Mouse (Mus musculus) telencephalon, adult 2 months (tissue): ENCODE data around the gene Gm20388.

Experiments used
- DNase-seq: peaks from one replicate; pipeline ENCODE4 v3.0.0-alpha.2; 2011; ENCODE audit warnings: low read depth, low spot score

The Gm20388 gene

DNA sequence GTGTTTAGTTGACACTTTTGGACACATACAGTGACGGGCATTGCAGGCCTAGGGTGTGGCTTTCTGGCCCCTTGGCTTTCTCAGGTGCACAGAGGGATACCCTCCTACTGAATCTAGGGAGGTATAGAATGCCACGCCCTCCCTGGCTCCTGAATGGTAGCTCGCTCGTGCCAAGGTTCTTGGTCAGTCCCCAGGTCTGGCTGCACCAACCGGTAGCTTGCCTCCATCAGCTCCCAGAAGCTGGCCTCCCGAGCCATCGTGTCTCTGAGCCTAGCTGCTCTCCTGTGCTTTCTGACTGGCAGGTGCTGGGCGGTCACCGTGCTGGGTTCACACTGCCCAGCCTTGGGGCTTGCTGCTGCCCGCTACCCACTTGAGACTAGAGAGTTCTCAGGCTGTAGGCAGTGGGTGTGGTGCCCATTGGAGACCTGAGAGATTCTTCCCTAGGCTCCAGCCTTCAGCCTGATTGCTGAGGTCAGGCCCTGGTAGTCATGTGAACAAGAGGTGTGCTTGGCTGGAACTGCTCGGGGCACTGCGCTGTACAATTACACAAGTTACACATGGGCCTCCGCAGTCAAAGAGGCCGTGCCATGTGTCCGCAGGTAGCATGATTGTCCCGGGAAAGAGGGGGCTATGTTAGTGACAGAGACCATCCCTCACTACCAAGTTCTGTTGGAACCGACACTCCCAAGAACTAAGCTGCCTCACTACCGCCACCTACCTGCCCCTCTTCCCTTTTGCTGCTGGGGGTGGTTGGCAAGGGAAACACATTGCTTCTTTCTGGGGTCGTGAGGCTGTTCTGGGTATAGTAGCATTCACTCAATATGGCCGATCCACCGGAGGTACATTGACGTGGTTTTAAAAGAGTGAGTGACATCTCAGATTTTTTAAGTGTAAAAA lies 651.1 kb downstream of the Gm20388 start:
- DNase-seq = no peak

DNA sequence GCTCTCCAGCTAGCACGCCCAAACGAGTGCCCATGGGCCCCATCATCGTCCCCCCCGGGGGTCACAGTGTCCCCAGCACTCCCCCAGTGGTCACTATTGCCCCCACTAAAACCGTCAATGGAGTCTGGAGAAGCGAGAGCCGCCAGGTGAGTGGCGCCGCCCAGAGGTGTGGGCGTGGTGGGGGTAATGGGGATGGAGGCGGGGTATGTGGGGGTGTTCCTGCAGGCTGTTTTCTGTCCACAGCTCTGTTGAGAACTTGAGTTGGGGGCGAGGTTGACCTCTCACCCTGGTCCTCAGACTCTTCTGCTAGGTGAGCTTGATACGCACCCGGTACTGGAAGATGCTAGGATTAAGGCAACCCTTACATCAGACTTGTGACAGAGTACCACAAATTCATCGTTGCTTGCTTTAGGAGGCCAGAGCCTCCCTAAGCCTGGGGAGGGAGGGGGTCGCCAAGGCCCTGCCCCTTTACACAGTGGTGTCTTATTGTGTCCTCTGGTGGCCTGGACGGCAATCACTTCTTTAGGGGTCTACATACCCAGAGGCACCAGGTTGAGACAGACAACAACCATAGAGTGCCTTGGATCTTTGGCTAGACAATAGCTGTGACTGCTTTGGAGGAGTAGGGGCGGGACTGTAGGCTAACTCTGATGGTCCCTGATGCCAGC lies 652.2 kb downstream of the Gm20388 start:
- no peak for DNase-seq

DNA sequence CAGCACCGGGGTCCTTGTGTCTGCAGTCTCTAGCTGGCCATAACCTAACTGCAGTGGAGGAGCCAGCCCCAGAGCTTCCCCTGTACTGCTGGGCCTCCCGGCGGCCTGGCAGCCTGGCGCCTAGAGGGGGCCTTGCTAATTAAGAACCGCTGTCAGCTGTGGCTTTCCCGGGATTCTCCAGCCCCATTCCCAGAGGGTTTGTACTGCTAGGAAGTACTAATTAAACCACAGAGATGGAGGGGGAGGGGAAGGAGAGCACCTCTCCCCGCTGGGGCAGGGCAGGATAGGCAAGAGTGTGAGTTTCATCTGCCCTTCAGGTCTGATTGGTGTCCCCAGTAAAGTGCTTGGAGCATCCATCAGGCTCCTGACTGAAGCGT lies 652.7 kb downstream of the Gm20388 start:
- DNase-seq = no peak

DNA sequence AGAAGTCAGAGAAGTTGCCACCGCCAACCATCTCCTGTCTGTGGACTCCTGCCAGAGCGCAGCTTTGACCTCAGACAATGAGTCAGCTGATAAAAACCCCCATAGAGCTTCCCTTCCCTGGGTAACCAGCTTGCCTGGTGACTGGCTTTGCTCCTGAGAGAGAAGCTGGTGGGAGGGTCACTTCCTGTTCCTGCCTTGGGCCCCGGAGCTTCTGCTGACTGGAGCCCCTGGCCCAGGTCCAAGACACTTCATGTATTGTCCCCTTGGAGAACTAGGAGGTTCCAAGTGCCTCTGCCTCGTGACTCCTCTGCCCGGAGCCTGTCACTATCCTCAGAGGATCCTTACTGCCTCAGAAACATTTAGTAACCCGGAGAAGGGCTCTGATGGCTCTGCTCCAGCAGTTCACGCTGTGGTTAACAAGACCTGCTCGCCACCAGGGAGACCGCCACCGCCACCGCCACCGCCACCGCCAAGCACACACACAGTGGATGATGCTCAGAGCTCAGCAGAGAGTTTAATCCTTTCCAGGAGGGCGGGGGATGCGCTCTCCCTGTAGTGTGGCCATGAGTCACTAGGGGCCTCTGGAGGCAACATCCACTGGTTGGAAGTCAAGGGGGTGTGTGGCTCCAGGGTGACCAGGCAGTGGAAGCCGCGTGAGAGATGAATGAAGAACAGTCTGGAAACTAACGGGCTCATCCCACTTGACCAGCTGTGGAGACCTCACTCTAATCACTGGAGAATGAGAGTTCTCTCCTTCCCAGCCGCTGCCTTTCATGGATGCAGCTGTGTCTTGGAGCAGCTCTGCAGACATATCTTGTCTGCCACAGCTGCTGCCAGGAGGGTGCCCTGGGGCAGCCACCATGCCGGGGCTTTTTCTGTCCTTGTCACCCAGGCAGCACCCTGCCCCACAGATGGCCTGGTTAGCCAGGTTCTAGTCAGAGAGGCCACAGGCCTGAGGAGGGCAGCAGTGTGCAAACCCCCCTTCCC lies 653.5 kb downstream of the Gm20388 start:
- peak; percentile 70 for DNase-seq

DNA sequence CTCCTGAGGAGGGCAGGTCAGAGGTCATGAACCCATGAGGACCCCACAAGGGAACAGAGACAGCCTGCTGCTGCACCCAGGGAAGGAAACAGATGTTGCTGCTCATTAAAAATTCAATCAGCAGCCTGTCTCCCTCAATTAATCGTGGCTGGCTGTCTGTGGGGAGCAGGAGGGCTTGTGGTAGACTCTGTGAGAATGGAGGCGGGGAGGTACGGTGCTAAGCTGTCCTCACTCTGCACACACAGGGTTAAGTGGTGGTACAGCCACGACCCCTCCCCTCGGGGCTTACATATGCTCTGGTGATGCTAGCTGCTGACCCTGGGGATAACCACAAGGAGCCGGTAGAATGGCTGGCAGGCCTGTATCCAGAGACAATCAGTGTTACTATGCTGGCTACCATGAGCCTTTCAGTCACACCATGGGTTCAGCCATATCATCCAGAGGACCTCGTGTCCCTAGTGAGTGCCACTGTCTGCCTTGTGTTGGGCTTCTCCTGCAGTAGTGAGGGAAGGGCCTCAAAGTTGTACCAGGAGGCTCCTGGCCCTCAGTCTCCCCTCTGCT lies 654.6 kb downstream of the Gm20388 start:
- no peak for DNase-seq

DNA sequence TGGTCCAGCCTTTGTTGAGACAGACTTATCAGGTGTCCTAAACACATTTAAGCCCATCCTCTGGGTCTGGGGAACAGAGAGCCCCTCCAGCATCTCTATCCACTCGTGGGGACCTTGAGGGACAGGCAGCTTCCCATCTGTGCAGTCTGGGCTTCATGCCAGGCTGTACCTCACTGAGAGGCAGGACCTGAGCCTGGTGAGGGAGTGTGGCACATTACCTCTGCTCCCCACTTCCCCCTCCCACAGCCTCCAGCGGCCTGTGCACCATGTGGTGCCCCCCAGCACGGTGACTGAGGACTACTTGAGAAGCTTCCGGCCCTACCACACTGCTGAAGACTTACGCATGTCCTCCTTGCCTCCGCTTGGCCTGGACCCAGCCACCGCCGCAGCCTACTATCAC lies 656.0 kb downstream of the Gm20388 start:
- DNase-seq = no peak

DNA sequence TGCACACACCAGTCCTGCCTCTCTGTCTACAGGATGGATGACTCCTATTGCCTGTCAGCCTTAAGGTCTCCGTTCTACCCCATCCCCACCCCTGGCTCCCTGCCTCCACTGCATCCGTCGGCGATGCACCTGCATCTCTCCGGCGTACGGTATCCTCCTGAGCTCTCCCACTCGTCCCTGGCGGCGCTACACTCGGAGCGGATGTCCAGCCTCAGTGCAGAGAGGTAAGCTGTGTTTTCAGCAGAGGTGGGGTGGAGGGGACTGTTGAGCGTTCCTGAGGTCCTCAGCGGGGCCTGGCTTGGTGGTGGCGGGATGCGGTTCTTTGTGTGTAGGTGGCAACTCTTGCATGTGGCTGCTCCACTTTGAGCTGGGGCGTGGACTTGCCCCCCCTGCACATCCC lies 657.1 kb downstream of the Gm20388 start:
- DNase-seq = no peak

DNA sequence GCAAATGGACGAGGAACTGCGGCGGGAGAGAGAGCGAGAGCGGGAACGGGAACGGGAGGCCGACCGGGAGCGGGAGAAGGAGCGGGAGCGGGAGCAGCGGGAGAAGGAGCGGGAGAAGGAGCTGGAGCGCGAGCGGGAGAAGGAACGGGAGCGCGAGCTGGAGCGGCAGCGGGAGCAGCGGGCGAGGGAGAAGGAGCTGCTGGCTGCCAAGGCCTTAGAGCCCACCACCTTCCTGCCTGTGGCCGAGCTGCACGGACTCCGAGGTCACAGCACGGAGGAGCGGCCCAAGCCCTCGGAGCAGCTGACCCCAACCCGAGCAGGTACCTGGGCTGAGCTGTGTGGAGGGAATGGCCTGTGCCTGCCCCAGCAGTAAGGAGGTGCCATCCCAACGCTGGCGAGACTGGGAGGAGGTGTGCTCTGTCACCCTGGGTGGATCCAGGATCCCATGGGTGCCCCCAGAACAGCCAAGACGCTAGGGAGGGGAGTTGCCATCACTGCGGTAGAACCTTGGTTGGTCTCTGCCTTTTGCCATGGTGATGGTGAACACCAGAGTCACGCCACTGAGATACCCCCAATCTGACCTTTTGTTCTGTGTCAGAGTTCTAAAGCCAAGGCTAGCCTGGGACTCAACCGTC lies 657.6 kb downstream of the Gm20388 start:
- no peak for DNase-seq

DNA sequence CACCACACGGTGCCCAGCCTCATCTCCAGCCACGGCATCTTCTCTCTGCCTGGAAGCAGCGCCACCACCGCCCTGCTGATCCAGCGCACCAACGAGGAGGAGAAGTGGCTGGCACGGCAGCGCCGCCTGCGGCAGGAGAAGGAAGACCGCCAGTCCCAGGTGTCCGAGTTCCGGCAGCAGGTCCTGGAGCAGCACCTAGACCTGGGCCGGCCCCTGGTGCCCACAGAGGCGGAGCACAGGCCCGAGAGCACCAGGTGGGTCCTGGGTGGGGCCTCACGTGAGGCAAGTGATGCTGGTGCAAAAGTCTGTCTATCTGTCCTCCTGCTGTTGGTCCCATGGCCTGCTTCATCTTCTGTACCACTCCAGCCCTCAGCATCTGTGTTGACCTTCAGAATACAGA lies 658.5 kb downstream of the Gm20388 start:
- DNase-seq = no peak

DNA sequence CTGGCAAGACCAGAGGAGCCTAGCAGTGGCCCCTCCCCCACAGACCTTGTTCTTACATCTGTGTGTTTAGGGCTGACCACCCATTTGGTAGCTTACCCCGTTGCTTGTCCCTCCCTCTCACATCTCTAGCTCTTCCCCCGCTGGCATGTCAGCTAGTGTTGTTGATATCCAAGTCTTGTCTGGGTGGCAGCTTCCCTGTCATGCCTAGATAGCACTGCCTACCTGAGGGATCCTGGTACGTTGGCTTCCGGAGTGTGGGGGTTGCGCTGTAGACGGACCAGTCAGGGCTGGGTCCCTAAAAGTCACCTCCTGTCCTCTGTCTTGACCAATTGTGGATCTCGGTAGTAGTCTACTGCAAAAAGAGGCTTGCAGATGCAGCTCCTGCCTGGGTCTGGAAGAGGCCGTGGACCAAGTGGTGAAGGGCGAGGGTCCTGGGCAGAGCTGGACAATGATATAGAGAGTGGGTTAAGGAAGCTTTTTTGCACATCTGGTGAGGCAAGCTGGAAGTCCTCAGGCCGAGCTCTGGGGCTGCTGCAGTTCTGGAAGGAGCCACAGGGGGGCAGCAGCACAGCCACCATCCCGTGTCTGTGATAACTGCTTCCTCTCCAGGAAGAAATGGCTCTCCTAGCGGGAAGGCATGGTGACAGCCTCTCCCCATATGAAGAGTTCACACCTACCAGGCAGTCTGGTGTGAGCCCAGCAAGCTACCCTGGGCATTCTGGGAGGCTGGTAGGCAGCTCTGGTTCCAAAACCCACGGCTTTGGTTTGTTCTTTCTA lies 659.5 kb downstream of the Gm20388 start:
- DNase-seq = no peak

DNA sequence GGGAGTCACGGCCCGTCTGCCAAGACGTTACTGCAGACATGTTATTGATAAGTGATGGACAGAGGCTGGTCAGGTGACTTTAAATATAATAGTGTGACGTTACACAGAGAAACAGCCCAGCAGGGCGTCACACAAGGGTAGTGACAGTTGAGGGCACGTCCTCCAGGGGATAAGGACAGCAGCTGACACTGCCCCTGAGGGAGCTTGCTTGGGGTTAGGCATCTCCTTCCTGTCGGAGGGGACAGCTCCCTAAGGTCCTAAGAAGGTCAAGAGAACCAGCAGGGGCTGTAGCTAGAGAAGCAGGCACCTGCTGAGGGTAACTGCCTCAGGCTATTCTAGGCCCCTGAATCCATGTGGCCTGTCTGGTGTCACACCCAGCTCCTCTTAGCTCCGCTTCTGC lies 660.9 kb downstream of the Gm20388 start:
- no peak for DNase-seq

DNA sequence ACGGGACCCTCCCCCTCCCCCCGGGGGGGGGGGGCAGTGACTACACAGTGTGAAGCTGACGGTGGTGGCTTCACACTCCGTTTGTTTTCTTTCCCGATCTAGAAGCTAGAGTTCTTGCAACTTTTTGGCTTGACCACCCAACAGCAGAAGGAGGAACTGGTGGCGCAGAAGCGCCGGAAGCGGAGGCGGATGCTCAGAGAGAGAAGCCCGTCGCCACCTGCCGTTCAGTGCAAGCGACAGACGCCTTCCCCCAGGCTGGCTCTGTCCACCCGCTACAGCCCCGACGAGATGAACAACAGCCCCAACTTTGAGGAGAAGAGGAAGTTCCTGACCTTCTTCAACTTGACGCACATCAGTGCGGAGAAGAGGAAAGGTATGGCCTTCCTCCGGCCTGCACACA lies 661.9 kb downstream of the Gm20388 start:
- DNase-seq = peak; percentile 71

DNA sequence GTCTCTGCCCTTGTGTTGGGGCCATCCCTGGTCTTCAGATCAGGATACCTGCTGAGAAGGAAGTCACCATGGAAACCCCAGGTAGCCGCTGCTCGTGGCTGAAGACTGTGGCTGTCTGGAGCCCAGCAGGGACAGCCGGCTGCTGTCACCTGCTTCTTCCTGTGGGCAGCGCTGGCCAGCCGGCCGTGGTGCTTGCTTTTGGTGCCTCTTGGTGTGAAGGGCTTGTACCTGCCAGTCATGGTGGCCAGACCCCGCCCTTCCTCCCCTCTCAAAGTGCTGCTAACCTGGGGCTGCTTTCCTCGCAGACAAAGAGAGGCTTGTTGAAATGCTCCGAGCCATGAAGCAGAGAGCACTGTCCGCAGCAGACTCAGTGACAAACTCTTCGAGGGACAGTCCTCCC lies 663.2 kb downstream of the Gm20388 start:
- no peak for DNase-seq

DNA sequence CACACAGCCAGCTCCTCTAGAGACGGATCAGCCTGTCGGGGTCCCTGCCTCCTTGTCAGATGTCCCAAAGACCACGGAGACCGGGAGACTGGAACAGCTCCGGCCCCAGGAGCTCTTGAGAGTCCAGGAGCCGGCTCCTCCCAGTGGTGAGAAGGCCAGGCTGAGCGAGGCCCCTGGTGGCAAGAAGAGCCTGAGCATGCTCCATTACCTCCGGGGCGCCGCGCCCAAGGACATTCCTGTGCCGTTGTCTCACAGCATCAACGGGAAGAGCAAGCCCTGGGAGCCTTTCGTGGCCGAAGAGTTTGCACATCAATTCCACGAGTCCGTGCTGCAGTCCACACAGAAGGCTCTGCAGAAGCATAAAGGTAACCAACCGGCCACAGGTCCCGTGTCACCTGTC lies 664.3 kb downstream of the Gm20388 start:
- no peak for DNase-seq

DNA sequence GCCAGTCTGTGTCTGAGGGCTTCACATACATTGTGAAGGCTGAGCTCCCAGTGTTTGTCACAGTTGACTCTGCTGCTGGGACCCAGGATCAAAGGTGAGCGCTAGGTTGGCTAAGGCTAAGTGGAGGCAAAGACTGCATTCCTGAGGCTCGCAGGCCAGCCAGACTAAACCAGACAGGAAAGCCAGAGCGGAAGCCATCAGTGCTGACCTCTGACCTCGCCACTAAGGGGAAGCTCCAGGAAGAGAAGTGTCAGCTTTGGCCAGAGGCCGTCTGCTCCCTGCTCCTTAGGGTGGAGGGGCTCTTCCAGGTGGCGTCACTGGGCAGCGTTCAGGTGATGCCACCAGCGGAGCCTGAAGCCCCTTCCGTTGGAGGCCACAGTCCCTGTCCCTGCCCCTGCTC lies 665.2 kb downstream of the Gm20388 start:
- no peak for DNase-seq

DNA sequence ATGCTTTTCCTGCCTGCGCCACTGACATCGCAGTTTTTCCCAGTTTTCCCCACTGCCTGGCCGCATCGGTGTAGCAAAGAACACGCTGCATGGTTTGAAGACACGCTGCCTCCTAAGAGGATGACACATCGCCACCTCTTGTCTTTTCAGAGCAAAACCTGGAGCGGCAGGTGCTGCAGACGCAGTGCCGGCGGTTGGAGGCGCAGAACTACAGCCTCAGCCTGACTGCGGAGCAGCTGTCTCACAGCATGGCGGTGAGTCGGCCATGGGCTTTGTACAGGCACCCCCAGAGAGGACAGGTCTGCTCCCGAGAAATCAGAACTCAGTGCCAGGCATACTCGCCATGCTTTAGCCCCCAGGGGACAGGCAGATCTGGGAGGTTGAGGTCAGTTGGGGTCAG lies 667.2 kb downstream of the Gm20388 start:
- no peak for DNase-seq

DNA sequence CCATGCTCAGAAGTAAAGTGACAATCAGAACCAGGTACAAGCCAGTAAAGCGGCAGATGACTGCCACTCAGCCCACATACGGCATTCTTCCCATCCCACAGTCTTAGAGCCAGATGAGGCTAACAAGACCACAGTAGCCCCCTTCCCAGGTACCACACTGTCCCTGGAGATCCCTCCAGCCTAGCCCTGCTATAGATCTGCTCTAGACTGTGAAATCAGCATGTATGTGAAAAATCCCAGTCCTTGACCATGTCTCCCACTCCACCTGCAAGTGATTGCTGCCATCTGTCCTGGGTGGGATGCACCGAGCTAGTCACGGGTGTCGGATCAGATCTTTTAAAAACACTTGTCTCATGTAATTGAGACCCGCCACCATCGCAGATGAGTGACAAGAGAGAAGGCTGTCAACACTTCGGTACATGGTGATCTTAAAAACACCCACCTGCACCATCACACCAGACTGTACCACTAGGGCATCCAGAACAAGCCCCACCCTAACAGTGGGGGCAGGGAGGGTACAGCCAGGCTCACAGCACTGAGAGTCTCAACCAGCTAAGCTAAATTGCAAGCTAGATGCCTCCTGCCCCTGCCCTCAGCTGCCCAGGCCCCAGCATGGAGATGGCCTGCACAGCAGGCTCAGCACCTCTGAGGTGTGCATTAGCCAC lies 669.8 kb downstream of the Gm20388 start:
- no peak for DNase-seq

DNA sequence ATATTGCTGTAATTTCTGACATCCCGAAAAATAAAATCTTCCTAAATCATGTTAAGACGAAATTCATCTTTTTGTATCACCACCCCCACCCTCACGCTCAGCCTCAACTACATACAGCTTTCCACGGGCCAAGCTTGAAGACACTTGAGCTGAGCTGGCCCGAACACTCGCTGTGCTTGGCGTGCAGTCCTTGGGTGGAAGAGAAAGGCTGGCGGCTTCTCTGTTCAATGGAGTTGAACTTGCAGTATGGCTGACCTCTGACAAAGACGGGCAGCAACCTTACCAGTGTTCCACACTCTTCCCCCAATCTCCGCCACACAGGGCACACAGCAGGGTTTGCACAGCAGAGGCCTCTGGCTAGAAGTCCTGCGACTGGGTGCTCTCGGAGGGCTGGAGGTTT lies 670.7 kb downstream of the Gm20388 start:
- no peak for DNase-seq

DNA sequence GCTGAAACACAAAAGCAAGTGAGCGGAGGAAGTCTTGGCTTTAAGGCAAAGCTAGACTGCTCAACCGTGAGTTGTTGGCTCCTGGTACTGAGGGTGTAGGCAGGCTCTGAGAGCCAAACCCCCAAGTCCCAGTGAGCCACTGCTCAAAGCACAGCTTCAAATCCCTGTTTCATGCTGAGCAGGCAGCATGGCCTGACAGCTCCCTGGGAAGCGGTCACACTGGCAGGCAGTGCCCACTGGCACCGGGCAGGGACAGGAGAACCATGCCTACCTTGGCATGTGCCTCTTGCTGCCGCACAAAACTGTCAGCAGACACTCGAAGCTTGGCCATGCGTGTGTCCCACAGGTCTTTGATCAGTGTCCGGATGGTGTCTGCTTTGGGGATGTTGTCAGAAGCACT lies 671.2 kb downstream of the Gm20388 start:
- DNase-seq = no peak

DNA sequence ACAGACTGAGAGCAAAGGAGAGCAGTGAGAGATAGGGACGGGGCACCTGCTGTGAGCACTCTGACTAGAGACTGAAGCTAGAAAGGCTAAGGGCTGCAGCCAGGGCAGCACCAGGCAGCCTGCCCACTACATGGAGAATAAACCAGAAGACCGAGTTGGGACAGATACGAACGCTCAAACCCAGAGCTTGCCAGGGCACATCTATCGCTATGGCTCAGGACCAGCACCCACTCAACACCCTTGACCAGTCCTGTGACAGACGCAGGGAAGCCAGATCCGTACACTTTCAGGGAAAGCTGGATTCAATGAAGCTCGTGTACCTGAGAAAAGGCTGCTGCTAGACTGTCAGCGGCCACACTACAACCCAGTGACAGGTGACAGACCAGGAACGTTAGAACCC lies 674.9 kb downstream of the Gm20388 start:
- no peak for DNase-seq
